Mouse (Mus musculus) adrenal gland, adult (tissue): ENCODE data around the gene Olfr444.

Experiments
- DNase-seq, 2 experiments: peaks; one replicate each; pipeline ENCODE4 v3.0.0; 2022 to 2023; ENCODE audit warnings: low spot score in 1 of 2; ENCODE audit not compliant: inconsistent age in 2 of 2

Gene Olfr444

GRCm38 (mm10) chr6:42948767-42949166, at the start of gene Olfr444:
Gene Olfr444, plus strand, starts transcription at chr6:42949067.
- no peak for DNase-seq

GRCm38 (mm10) chr6:42900345-42900744, 48.5 kb upstream of the Olfr444 start:
- no peak for DNase-seq

- DNase-seq = no peak
Observed at GRCm38 (mm10) chr6:42908578-42908977, 40.3 kb upstream of the Olfr444 start, which contains the start of gene Olfr447. Gene Olfr447, plus strand, starts transcription at chr6:42908878.

- no peak for DNase-seq
Observed at GRCm38 (mm10) chr6:42921077-42921476, 27.8 kb upstream of the Olfr444 start, which contains the start of gene Olfr446. Gene Olfr446, plus strand, starts transcription at chr6:42921377.

- no peak for DNase-seq
Observed at GRCm38 (mm10) chr6:42980377-42980776, 31.5 kb downstream of the Olfr444 start.
